Comparison of ENCODE assay signal across 23 mouse cellular contexts in the genomic region with DNA sequence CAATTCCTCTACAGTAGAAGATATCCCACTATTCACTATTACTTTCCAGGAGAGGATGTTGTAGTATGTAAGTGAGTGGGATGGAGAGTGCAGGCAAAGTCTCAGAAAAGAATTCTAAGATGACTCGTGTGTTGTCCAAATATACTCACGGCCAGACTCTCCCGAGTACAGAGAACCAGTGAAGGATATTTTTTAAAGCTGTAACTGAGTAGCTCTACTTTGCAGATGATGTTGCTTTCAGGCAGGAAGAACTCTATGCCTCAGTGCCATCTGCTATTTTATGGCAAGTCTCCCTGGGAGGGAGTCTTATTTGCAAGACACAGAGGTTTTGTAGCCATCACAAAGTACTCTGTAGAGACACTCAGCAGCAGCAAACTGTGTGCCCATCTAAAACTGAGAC. TPM values are rescaled to one million over a fixed set of nuclear protein-coding genes. Genes with fewer than 3 reads are reported as not detected.
DNase-seq lines count a peak whose midpoint lies in the region.
"Had no signal": no experiment of that assay in that cellular context is flagged by ENCODE, and none has a peak within 500 bp of the region (broad histone marks: within the 10 kb centered on the region; RNA-seq: fewer than 3 reads in every experiment).

No protein-coding gene starts in this region.

- DNase-seq in right cerebral cortex, adult 18-20 months = peak; percentile 74
- no peak for DNase-seq in right cerebral cortex, postnatal 14 days
- peak; percentile 67 to 74 for DNase-seq in frontal cortex, adult 2 months (ENCODE audit: extremely low spot score in 1 of 2, low spot score in 1 of 2)
- DNase-seq in left cerebral cortex, adult 18-20 months (ENCODE audit: low spot score in 2 of 2) = peak; percentile 54
- no peak for DNase-seq in adrenal gland, adult 2 months
- DNase-seq in retina, embryonic 14.5 days (ENCODE audit: low spot score) = no peak
- DNase-seq in kidney, adult 18-20 months = no peak
- DNase-seq: adrenal gland, adult 8-10 months; gastrocnemius, postnatal 14 days; kidney, adult 2 months; lung, adult 2 months; thymus, adult 2 months had no signal

RNA-seq across cellular contexts. Expression of a gene that starts 52.6 kb away (rescaled TPM):
- polyA plus RNA-seq in frontal cortex, adult 2 months (2012; rRNA removed) = 0.19 TPM in 1 of 2 replicates, not detected in the other
- under 1 TPM; 0.63 to 0.70 TPM for total RNA-seq in left cerebral cortex, adult 18-20 months (2021)
- total RNA-seq in adrenal gland, adult 2 months (2021) = not detected
- polyA plus RNA-seq in adrenal gland, adult 2 months (2012; rRNA removed) = not detected in 2 replicates
- total RNA-seq: adrenal gland, adult 8-10 months; gastrocnemius, postnatal 14 days; heart, postnatal 25 days had no signal
- polyA plus RNA-seq: embryonic facial prominence, embryonic 15.5 days; forebrain, embryonic 12.5 days; G1E; hindbrain, embryonic 15.5 days; kidney, adult 2 months; large intestine, adult 2 months; limb, embryonic 15.5 days; lung, adult 2 months; macrophage; midbrain, embryonic 12.5 days; small intestine, adult 2 months; thymus, adult 2 months had no signal

RNA-seq across cellular contexts. Expression of a gene that starts 57.4 kb away (rescaled TPM):
- 0.12 and 0.13 TPM in 2 replicates for polyA plus RNA-seq in frontal cortex, adult 2 months (2012; rRNA removed)
- total RNA-seq in left cerebral cortex, adult 18-20 months (2021) = under 1 TPM; 0.46 to 0.52 TPM
- not detected for total RNA-seq in adrenal gland, adult 2 months (2021)
- not detected in 2 replicates for polyA plus RNA-seq in adrenal gland, adult 2 months (2012; rRNA removed)
- total RNA-seq: gastrocnemius, postnatal 14 days; heart, adult 8-10 months; heart, postnatal 25 days had no signal
- polyA plus RNA-seq: embryonic facial prominence, embryonic 15.5 days; forebrain, embryonic 12.5 days; G1E; hindbrain, embryonic 15.5 days; kidney, adult 2 months; large intestine, adult 2 months; limb, embryonic 15.5 days; lung, adult 2 months; macrophage; small intestine, adult 2 months; thymus, adult 2 months had no signal

Comparison
In these comparisons a context has a peak if more than half of its experiments do, and no peak if none do; other contexts are left out.
1. DNase-seq: peak in right cerebral cortex, adult 18-20 months (single experiment), frontal cortex, adult 2 months (2 of 2) and left cerebral cortex, adult 18-20 months (2 of 2); none in right cerebral cortex, postnatal 14 days (single experiment), adrenal gland, adult 2 months (single experiment), retina, embryonic 14.5 days (single experiment) and kidney, adult 18-20 months (single experiment).